Mouse (Mus musculus): Measurements from ENCODE around the gene Tbx19. TPM values are rescaled to one million over a fixed set of nuclear protein-coding genes. Genes with fewer than 3 reads are reported as not detected.

Tbx19 gene
- polyA plus RNA-seq, 2 experiments = 0.04 to 0.13 TPM

DNA sequence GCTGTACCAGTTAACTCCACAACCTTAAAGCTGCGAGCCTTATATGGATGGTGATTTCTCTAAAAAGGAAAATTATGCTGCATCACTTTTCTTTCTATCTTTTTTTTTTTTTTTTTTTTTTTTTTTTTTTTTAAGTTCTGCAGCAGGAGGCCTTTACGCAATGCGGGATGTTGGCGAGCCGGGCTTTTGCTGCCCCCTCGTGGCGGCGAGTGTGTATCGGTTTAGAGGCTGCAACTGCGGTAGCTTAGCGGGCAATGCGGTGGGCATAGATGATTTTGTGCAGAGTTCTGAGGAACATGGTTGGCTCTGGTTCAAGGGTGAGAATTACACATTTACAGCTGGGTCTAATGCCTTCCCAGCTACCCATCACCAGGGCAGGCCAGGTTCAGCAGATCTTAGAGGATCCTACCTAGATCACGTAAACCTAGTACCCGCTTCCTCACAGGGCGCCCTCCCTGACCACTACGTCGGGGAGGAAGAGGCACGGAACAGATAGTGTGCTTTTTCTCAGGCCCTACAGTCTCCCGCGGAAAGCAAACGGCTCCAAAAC, 40.1 kb downstream of the Tbx19 start:
- no peak for TF ChIP-seq EP300 (IDR thresholded peaks at IDR 0.05; ENCODE audit: low read depth)
- peak; percentile 91 for TF ChIP-seq CTCF (IDR thresholded peaks at IDR 0.05; ENCODE audit: low read depth)
- H3K9me3 ChIP-seq (ENCODE audit: control insufficient read depth, low read length) = no peaks in the 10 kb centered on the region
- H3K4me3 ChIP-seq (ENCODE audit: insufficient read depth in 1 of 2, low read depth in 2 of 2, low read length in 2 of 2) = no peak overlapping the region
- ATAC-seq (ENCODE audit: insufficient read depth) = peak; percentile 57
- no peaks in the 10 kb centered on the region; the same call in 1 of the 2 replicates for H3K27me3 ChIP-seq (ENCODE audit: control insufficient read depth, insufficient read depth, low read length)
- H3K9ac ChIP-seq (replicated peaks) = no peak overlapping the region
- H3K27ac ChIP-seq = no peak overlapping the region
- DNase-seq (ENCODE audit: low read depth in 3 of 3, low spot score in 3 of 3) = peak; percentile 47 to 51 (median 50)
- no peak overlapping the region for H3K4me2 ChIP-seq (ENCODE audit: low read depth)
- 12% methylated on average over 21 of the region's 21 CpGs for WGBS (ENCODE audit: insufficient replicate concordance)
- peaks cover 0 to 1% of the 10 kb centered on the region in 2 experiments; a peak in 3 of 4 replicates for H3K4me1 ChIP-seq (replicated peaks; ENCODE audit: control insufficient read depth in 2 of 2, insufficient read depth in 2 of 2, low read length in 1 of 2)
- no peaks in the 10 kb centered on the region for H3K36me3 ChIP-seq (replicated peaks; ENCODE audit: control insufficient read depth, insufficient read depth, low read depth)

DNA sequence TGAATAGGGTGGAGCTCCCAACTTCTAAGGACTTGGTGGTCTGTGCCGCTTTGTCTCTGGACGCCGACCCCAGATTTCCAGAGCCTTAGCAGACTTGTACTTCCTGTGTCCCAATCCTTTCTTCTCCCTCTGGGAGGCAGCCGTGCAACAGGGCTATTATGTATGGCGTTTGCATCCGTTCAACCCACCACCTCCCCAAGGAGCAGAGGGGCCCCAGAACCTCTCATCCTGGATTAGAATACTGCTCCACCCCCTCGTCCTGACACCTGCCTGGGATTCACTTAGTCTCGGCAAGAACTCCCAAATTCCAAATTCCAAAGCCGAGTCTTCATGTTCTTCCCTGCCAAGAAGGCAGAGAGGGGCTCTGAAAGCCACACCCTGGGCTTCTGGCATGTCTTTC, 40.8 kb downstream of the Tbx19 start:
- Histone ChIP-seq H3K4me3 (ENCODE audit: insufficient read depth in 1 of 2, low read depth in 2 of 2, low read length in 2 of 2) (no peak overlapping the region), H3K36me3 (replicated peaks; ENCODE audit: control insufficient read depth, insufficient read depth, low read depth) (no peaks in the 10 kb centered on the region), H3K4me2 (ENCODE audit: low read depth) (no peak overlapping the region), H3K4me1 (replicated peaks; ENCODE audit: control insufficient read depth in 2 of 2, insufficient read depth in 2 of 2, low read length in 1 of 2) (peaks cover 6 to 8% of the 10 kb centered on the region in 2 experiments), H3K27ac (no peak overlapping the region), H3K27me3 (ENCODE audit: control insufficient read depth, insufficient read depth, low read length) (no peaks in the 10 kb centered on the region; the same call in 1 of the 2 replicates), H3K9me3 (ENCODE audit: control insufficient read depth, low read length) (no peaks in the 10 kb centered on the region), H3K9ac (replicated peaks) (no peak overlapping the region)
- no peak for ATAC-seq (ENCODE audit: insufficient read depth)
- TF ChIP-seq EP300 (IDR thresholded peaks at IDR 0.05; ENCODE audit: low read depth) (no peak), CTCF (IDR thresholded peaks at IDR 0.05; ENCODE audit: low read depth) (no peak)
- DNase-seq (ENCODE audit: low read depth in 3 of 3, low spot score in 3 of 3) = no peak
- WGBS (ENCODE audit: insufficient replicate concordance) = 33% methylated on average over 9 of the region's 9 CpGs

- Histone ChIP-seq H3K27ac (no peak overlapping the region), H3K4me3 (ENCODE audit: insufficient read depth in 1 of 2, low read depth in 2 of 2, low read length in 2 of 2) (no peak overlapping the region), H3K4me1 (replicated peaks; ENCODE audit: control insufficient read depth in 2 of 2, insufficient read depth in 2 of 2, low read length in 1 of 2) (peaks cover 10 to 14% of the 10 kb centered on the region in 2 experiments), H3K36me3 (replicated peaks; ENCODE audit: control insufficient read depth, insufficient read depth, low read depth) (no peaks in the 10 kb centered on the region), H3K9me3 (ENCODE audit: control insufficient read depth, low read length) (no peaks in the 10 kb centered on the region), H3K4me2 (ENCODE audit: low read depth) (no peak overlapping the region), H3K27me3 (ENCODE audit: control insufficient read depth, insufficient read depth, low read length) (no peaks in the 10 kb centered on the region; the same call in 1 of the 2 replicates), H3K9ac (replicated peaks) (no peak overlapping the region)
- no peak for ATAC-seq (ENCODE audit: insufficient read depth)
- TF ChIP-seq CTCF (IDR thresholded peaks at IDR 0.05; ENCODE audit: low read depth) (no peak), EP300 (IDR thresholded peaks at IDR 0.05; ENCODE audit: low read depth) (no peak)
- no peak for DNase-seq (ENCODE audit: low read depth in 3 of 3, low spot score in 3 of 3)
- WGBS (ENCODE audit: insufficient replicate concordance) = 58% methylated on average over 15 of the region's 15 CpGs
These were observed 41.4 kb downstream of the Tbx19 start for GRCm38 (mm10) chr1:165119011-165119726.

DNA sequence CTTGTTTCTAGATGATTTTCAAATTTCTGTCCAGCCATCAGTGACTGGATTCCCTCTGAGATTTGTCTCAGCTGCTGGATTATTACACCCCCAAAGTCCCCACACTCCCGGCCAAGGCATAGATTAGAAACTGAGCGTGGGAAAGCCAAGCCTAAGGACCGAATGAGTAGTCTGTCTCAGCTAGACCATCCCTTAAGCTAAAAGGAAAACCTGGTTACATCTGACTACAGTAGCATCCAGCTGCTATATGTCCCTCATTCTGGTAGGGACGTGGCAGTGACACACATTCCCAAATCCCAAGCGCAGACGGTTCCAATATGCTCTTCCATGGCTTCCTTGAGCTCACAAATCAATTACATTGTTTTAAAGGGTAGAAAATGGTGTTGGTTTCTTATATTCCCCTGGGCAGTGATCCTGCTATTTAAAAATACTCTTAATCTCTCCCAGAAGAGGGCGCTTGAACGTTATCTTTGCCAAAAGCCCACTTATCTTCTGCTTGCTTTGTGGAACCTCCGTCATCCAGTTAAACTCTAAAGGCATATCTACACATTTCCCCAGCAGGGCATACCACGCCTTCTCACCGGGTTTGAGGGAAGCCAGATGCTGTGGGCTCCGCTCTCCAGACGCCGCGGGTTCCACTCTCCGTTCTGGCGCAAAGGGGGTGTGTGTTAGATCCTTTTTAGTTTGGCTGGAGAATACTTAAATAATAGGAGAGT, 46.0 kb downstream of the Tbx19 start:
- Histone ChIP-seq H3K36me3 (replicated peaks; ENCODE audit: control insufficient read depth, insufficient read depth, low read depth) (no peaks in the 10 kb centered on the region), H3K27me3 (ENCODE audit: control insufficient read depth, insufficient read depth, low read length) (no peaks in the 10 kb centered on the region; the same call in 1 of the 2 replicates), H3K4me2 (ENCODE audit: low read depth) (peak overlapping the region; percentile 61), H3K4me3 (ENCODE audit: insufficient read depth in 1 of 2, low read depth in 2 of 2, low read length in 2 of 2) (peak overlapping the region in 1 of 2 experiments; percentile 21; a peak in 2 of 4 replicates), H3K9ac (replicated peaks) (peak overlapping the region; percentile 43), H3K27ac (peak overlapping the region; percentile 45), H3K9me3 (ENCODE audit: control insufficient read depth, low read length) (no peaks in the 10 kb centered on the region), H3K4me1 (replicated peaks; ENCODE audit: control insufficient read depth in 2 of 2, insufficient read depth in 2 of 2, low read length in 1 of 2) (peaks cover 21 to 23% of the 10 kb centered on the region in 2 experiments)
- 13% methylated on average over 17 of the region's 17 CpGs for WGBS (ENCODE audit: insufficient replicate concordance)
- DNase-seq (ENCODE audit: low read depth in 3 of 3, low spot score in 3 of 3) = peak; percentile 64 to 72 (median 70)
- ATAC-seq (ENCODE audit: insufficient read depth) = peak; percentile 91
- TF ChIP-seq EP300 (IDR thresholded peaks at IDR 0.05; ENCODE audit: low read depth) (peak; percentile 82), CTCF (IDR thresholded peaks at IDR 0.05; ENCODE audit: low read depth) (peak; percentile 59)

DNA sequence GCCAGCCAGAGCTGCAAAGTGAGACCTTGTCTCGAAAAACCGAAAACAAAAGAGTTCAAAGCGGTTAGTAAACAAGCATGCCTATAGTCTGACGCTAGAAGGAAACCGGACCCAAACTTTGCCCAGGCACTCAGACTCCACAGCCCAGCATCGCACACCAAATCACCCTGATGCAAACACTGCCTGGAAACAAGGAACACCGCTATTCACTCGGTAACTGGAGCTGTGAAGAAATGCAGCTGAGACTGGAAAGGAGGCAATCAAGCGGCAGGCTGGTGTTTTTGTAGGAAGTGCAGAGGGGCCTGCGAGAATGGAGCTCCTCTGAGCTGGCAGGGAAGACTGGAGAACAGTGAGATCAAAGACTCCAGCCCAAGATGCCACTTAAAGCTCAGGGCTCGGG, 46.9 kb downstream of the Tbx19 start:
- no peak for ATAC-seq (ENCODE audit: insufficient read depth)
- TF ChIP-seq EP300 (IDR thresholded peaks at IDR 0.05; ENCODE audit: low read depth) = no peak
- H3K9me3 ChIP-seq (ENCODE audit: control insufficient read depth, low read length) = no peaks in the 10 kb centered on the region
- peaks cover 25 to 30% of the 10 kb centered on the region in 2 experiments for H3K4me1 ChIP-seq (replicated peaks; ENCODE audit: control insufficient read depth in 2 of 2, insufficient read depth in 2 of 2, low read length in 1 of 2)
- H3K4me3 ChIP-seq (ENCODE audit: insufficient read depth in 1 of 2, low read depth in 2 of 2, low read length in 2 of 2) = no peak overlapping the region
- DNase-seq (ENCODE audit: low read depth in 3 of 3, low spot score in 3 of 3) = no peak
- 47% methylated on average over 11 of the region's 11 CpGs for WGBS (ENCODE audit: insufficient replicate concordance)
- H3K27me3 ChIP-seq (ENCODE audit: control insufficient read depth, insufficient read depth, low read length) = no peaks in the 10 kb centered on the region
- no peak overlapping the region for H3K27ac ChIP-seq
- H3K4me2 ChIP-seq (ENCODE audit: low read depth) = no peak overlapping the region
- H3K36me3 ChIP-seq (replicated peaks; ENCODE audit: control insufficient read depth, insufficient read depth, low read depth) = no peaks in the 10 kb centered on the region
- no peak overlapping the region for H3K9ac ChIP-seq (replicated peaks)

All from liver, embryonic 14.5 days (tissue).